Mouse (Mus musculus) hindbrain, embryonic 13.5 days (tissue): ENCODE data around the gene Efcab14. TPM values are rescaled to one million over a fixed set of nuclear protein-coding genes. Genes with fewer than 3 reads are reported as not detected.

Experiments
- ATAC-seq: fragments of 200-750 bp; cut with Nextera tagmentation; 2 replicates; pipeline ENCODE4 v1.8.0; 2017; ENCODE audit warnings: moderate TSS enrichment; ENCODE audit not compliant: low FRiP score
- H3K27ac ChIP-seq: fragments of 300-500 bp; sonication (generic); 2 replicates; pipeline ENCODE4 v1.5.1; 2015; ENCODE audit warnings: inconsistent platforms, mild to moderate bottlenecking, moderate library complexity
- H3K27me3 ChIP-seq: fragments of 300-500 bp; sonication (generic); 2 replicates; pipeline ENCODE4 v1.6.1; 2015; ENCODE audit warnings: mild to moderate bottlenecking, inconsistent platforms
- H3K36me3 ChIP-seq: fragments of 300-500 bp; sonication (generic); 2 replicates; pipeline ENCODE4 v1.6.1; 2015; ENCODE audit warnings: mild to moderate bottlenecking, inconsistent platforms
- H3K4me1 ChIP-seq: fragments of 300-500 bp; sonication (generic); replicated peaks from 2 replicates; pipeline ENCODE4 v1.6.1; 2015; ENCODE audit warnings: inconsistent platforms
- H3K4me2 ChIP-seq: fragments of 300-500 bp; sonication (generic); 2 replicates; pipeline ENCODE4 v1.6.1; 2015; ENCODE audit warnings: inconsistent platforms, mild to moderate bottlenecking, moderate library complexity
- H3K4me3 ChIP-seq: fragments of 300-500 bp; sonication (generic); 2 replicates; pipeline ENCODE4 v1.5.1; 2015; ENCODE audit warnings: mild to moderate bottlenecking, inconsistent platforms
- H3K9ac ChIP-seq: fragments of 300-500 bp; sonication (generic); 2 replicates; pipeline ENCODE4 v1.6.1; 2015; ENCODE audit warnings: mild to moderate bottlenecking, inconsistent platforms
- H3K9me3 ChIP-seq: fragments of 300-500 bp; sonication (generic); 2 replicates; pipeline ENCODE4 v1.6.1; 2016; ENCODE audit warnings: inconsistent platforms
- WGBS: fragments of 180-500 bp; shearing (Covaris S2); methylation state at CpG from one replicate; pipeline ENCODE4 v1.1.7; 2015; 5-methylcytosine and 5-hydroxymethylcytosine counted together
- polyA plus RNA-seq: library from polyadenylated mRNA; unstranded; fragments of >200 nt; fragmentation: Nextera tagmentation; extraction: Ambion mirVana; gene quantifications from 2 replicates; pipeline ENCODE4 v1.2.1, GENCODE M21; 2015

The Efcab14 gene
- polyA plus RNA-seq, 1 experiment from 2014 or later, result 21.3 TPM

DNA sequence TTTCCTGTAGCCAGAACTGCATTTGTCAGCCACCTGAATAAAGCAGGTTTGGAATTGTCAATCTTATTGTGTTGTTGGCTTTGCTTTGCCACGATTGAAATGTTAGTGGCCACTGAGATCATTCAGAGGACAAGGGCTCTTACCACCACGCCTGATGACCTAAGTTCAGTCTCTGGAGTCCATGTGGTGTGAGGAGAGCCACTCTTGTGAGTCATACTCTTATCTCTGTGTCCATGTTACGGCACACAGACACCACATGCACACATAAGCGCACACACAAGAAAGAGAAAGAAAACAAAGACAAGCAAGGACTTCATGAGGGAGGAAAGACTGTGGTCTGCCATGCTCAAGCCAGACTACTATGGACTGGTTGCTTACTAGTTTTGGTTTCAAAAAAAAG is 5.6 kb downstream of the Efcab14 start:
- 89% methylated on average over 4 of the region's 4 CpGs for WGBS
- H3K27me3 ChIP-seq, result no peaks in the 10 kb centered on the region
- H3K9me3 ChIP-seq, result no peaks in the 10 kb centered on the region
- no peak overlapping the region for H3K27ac ChIP-seq
- no peak for ATAC-seq
- H3K9ac ChIP-seq, result no peak overlapping the region
- H3K4me3 ChIP-seq, result no peak overlapping the region
- peaks cover 19% of the 10 kb centered on the region for H3K4me1 ChIP-seq
- no peak overlapping the region for H3K4me2 ChIP-seq
- H3K36me3 ChIP-seq, result peaks cover 51% of the 10 kb centered on the region

DNA sequence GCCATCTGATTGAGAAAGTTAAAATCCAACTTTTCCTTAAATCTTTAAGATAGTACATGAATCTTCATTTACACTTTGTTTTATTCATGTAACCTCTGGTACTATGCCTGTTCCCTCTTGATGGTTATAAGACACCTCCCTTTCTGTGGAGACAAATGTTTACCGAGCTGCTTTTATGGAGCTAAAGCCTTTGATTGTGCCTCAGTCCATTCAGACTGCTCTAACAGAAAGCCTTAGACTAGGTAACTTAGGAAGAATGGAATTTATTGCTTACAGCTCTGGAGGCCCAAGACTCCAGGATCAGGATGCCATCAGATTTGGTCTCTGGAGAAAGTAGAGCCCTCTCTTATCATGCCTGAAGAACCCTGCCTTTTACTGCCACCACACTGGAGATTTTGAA is 10.6 kb downstream of the Efcab14 start:
- H3K27ac ChIP-seq, result no peak overlapping the region
- no peaks in the 10 kb centered on the region for H3K27me3 ChIP-seq
- no peaks in the 10 kb centered on the region for H3K4me1 ChIP-seq
- ATAC-seq, result no peak
- no peak overlapping the region for H3K9ac ChIP-seq
- H3K4me2 ChIP-seq, result no peak overlapping the region
- H3K36me3 ChIP-seq, result peaks cover 55% of the 10 kb centered on the region
- no peak overlapping the region for H3K4me3 ChIP-seq
- H3K9me3 ChIP-seq, result no peaks in the 10 kb centered on the region
- WGBS, result 77% methylated on average over 1 of the region's 1 CpGs

- no peak overlapping the region for H3K4me3 ChIP-seq
- ATAC-seq, result no peak
- no peaks in the 10 kb centered on the region for H3K4me1 ChIP-seq
- no peak overlapping the region for H3K9ac ChIP-seq
- no peaks in the 10 kb centered on the region for H3K9me3 ChIP-seq
- H3K27me3 ChIP-seq, result no peaks in the 10 kb centered on the region
- peaks cover 61% of the 10 kb centered on the region for H3K36me3 ChIP-seq
- H3K4me2 ChIP-seq, result no peak overlapping the region
- no peak overlapping the region for H3K27ac ChIP-seq
- WGBS, result 93% methylated on average over 1 of the region's 1 CpGs
Measured at GRCm38 (mm10) chr4:115749336-115749735, 11.8 kb downstream of the Efcab14 start.

GRCm38 (mm10) chr4:115754101-115754500 is 16.6 kb downstream of the Efcab14 start:
- Histone ChIP-seq H3K4me2 (no peak overlapping the region), H3K27ac (no peak overlapping the region), H3K4me1 (no peaks in the 10 kb centered on the region), H3K36me3 (peaks cover 65% of the 10 kb centered on the region), H3K9ac (no peak overlapping the region), H3K9me3 (no peaks in the 10 kb centered on the region), H3K4me3 (no peak overlapping the region), H3K27me3 (no peaks in the 10 kb centered on the region)
- no peak for ATAC-seq
- WGBS, result over 99% methylated on average over 3 of the region's 3 CpGs

GRCm38 (mm10) chr4:115754851-115755250 is 17.3 kb downstream of the Efcab14 start:
- Histone ChIP-seq H3K36me3 (peaks cover 70% of the 10 kb centered on the region), H3K9me3 (no peaks in the 10 kb centered on the region), H3K9ac (no peak overlapping the region), H3K4me1 (no peaks in the 10 kb centered on the region), H3K4me3 (no peak overlapping the region), H3K27me3 (no peaks in the 10 kb centered on the region), H3K27ac (no peak overlapping the region), H3K4me2 (no peak overlapping the region)
- no peak for ATAC-seq
- WGBS, result 98% methylated on average over 1 of the region's 1 CpGs

DNA sequence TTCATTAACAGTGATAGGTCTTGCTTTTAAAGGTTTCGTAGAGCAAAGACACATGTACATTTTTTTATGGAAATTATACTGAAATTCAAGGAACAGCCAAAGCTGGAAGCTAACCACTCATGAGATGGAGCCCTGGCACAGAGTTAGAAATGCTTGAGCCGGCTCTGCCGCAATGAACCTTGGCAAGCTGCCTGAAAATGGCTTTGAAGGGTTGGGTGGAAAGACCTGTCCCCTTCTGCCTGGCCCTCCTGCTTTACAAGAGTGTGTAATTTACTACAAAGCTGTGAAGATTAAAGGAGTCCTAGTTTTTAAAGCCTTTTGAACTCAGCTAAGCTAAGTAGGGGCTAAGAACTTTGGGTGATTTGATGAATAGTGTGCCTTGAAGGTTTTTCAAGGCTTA is 23.7 kb downstream of the Efcab14 start:
- no peaks in the 10 kb centered on the region for H3K4me1 ChIP-seq
- WGBS, result 72% methylated on average over 3 of the region's 3 CpGs
- no peak for ATAC-seq
- no peak overlapping the region for H3K9ac ChIP-seq
- no peak overlapping the region for H3K27ac ChIP-seq
- no peaks in the 10 kb centered on the region for H3K9me3 ChIP-seq
- H3K4me3 ChIP-seq, result no peak overlapping the region
- no peaks in the 10 kb centered on the region for H3K27me3 ChIP-seq
- H3K36me3 ChIP-seq, result peaks cover 68% of the 10 kb centered on the region
- H3K4me2 ChIP-seq, result no peak overlapping the region

DNA sequence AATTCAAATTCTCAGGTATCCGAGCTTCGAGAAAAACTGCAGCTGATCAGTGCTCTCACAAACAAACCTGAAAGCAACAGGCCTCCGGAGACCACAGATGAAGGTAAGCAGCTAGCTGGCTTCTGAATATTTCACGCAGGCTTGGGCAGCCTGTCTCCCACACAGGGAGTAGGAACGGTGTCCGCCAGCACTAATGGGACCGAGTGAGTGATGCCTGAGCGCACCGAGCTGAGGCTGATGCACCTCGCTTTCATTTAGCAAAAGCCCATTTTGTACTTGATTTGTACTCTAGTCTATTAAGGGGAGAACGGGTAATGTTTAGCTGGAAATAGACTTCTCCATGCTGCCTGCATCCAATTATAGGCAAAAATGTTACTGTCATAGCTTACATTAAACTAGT is 27.0 kb downstream of the Efcab14 start:
- Histone ChIP-seq H3K36me3 (peaks cover 69% of the 10 kb centered on the region), H3K4me3 (no peak overlapping the region), H3K27ac (no peak overlapping the region), H3K9me3 (no peaks in the 10 kb centered on the region), H3K4me2 (no peak overlapping the region), H3K27me3 (no peaks in the 10 kb centered on the region), H3K4me1 (no peaks in the 10 kb centered on the region), H3K9ac (no peak overlapping the region)
- no peak for ATAC-seq
- WGBS, result 85% methylated on average over 11 of the region's 11 CpGs

GRCm38 (mm10) chr4:115767647-115768467 is 30.3 kb downstream of the Efcab14 start:
- WGBS, result 28% methylated on average over 11 of the region's 11 CpGs
- Histone ChIP-seq H3K27ac (peak overlapping the region; percentile 24; the same call in 1 of the 2 replicates), H3K27me3 (no peaks in the 10 kb centered on the region), H3K4me3 (no peak overlapping the region), H3K9ac (no peak overlapping the region; the same call in 1 of the 2 replicates), H3K36me3 (peaks cover 74% of the 10 kb centered on the region), H3K4me1 (no peaks in the 10 kb centered on the region), H3K9me3 (no peaks in the 10 kb centered on the region), H3K4me2 (no peak overlapping the region)
- no peak for ATAC-seq

DNA sequence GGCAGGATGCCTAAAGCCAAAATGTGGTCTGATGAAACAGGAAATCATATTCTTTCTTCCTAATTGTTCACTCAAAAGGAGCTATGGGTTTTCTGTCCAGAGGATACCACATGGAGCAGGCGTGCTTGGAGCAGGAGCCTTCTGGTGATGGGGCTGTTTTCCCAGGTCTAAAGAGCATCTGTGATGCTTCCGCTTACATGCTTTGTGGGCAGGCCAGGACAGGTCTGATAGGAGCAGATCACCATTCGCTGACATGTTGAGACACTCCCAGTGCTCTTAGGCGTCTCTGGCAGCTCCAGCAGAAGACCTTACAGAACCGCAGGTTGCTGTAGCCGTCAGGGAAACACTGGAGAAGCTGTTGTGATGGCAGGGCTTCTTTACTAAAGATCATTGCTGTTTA is 37.5 kb downstream of the Efcab14 start:
- WGBS, result 90% methylated on average over 6 of the region's 6 CpGs
- ATAC-seq, result no peak
- H3K27me3 ChIP-seq, result no peaks in the 10 kb centered on the region

GRCm38 (mm10) chr4:115777627-115778026 is 40.1 kb downstream of the Efcab14 start:
- H3K4me2 ChIP-seq, result no peak overlapping the region
- H3K36me3 ChIP-seq, result peaks cover 42% of the 10 kb centered on the region
- no peaks in the 10 kb centered on the region for H3K9me3 ChIP-seq
- H3K9ac ChIP-seq, result no peak overlapping the region
- no peaks in the 10 kb centered on the region for H3K4me1 ChIP-seq
- no peak overlapping the region for H3K27ac ChIP-seq
- WGBS, result 92% methylated on average over 2 of the region's 2 CpGs
- ATAC-seq, result no peak
- no peaks in the 10 kb centered on the region for H3K27me3 ChIP-seq
- H3K4me3 ChIP-seq, result no peak overlapping the region

More for the DNA sequence above, 37.5 kb downstream of the Efcab14 start:
- no peak overlapping the region for H3K9ac ChIP-seq
- H3K9me3 ChIP-seq, result no peaks in the 10 kb centered on the region
- no peak overlapping the region for H3K4me2 ChIP-seq
- H3K27ac ChIP-seq, result no peak overlapping the region
- H3K36me3 ChIP-seq, result peaks cover 56% of the 10 kb centered on the region
- no peaks in the 10 kb centered on the region for H3K4me1 ChIP-seq
- H3K4me3 ChIP-seq, result no peak overlapping the region

- H3K36me3 ChIP-seq, result peaks cover 20% of the 10 kb centered on the region
- WGBS, result 39% methylated on average over 6 of the region's 6 CpGs
- ATAC-seq, result no peak
Measured at GRCm38 (mm10) chr4:115780269-115780668, 42.7 kb downstream of the Efcab14 start.

GRCm38 (mm10) chr4:115780918-115781317 is 43.4 kb downstream of the Efcab14 start, which contains the start of gene Tex38:
TSS of gene Tex38 (minus strand) at chr4:115781018.
- 86% methylated on average over 3 of the region's 3 CpGs for WGBS
- H3K9ac ChIP-seq, result no peak within 1 kb of the TSS
- no peak within 1 kb of the TSS for H3K4me3 ChIP-seq
- no peak within 1 kb of the TSS for H3K27ac ChIP-seq
- H3K36me3 ChIP-seq, result peaks cover 17% of the 10 kb centered on the region
- no peaks in the 10 kb centered on the region for H3K9me3 ChIP-seq
- no peak for ATAC-seq
- peaks cover 13% of the 10 kb centered on the region for H3K4me1 ChIP-seq
- H3K4me2 ChIP-seq, result no peak within 1 kb of the TSS
- H3K27me3 ChIP-seq, result no peaks in the 10 kb centered on the region

More at GRCm38 (mm10) chr4:115780269-115780668, 42.7 kb downstream of the Efcab14 start:
- no peaks in the 10 kb centered on the region for H3K27me3 ChIP-seq
- no peak overlapping the region for H3K4me3 ChIP-seq
- H3K4me1 ChIP-seq, result peaks cover 7% of the 10 kb centered on the region
- H3K9ac ChIP-seq, result no peak overlapping the region
- no peak overlapping the region for H3K27ac ChIP-seq
- H3K4me2 ChIP-seq, result no peak overlapping the region
- H3K9me3 ChIP-seq, result no peaks in the 10 kb centered on the region
